In genomic region chr11:32629713-32630211, GRCm38 (mm10) we compare ENCODE assay signal across 23 mouse cellular contexts. TPM values are rescaled to one million over a fixed set of nuclear protein-coding genes. Genes with fewer than 3 reads are reported as not detected.
DNase-seq lines count a peak whose midpoint lies in the region; ATAC-seq and TF ChIP-seq lines count a peak whose summit lies in the region.
"Had no signal": no experiment of that assay in that cellular context is flagged by ENCODE, and none has a peak within 500 bp of the region (broad histone marks: within the 10 kb centered on the region; RNA-seq: fewer than 3 reads in every experiment).

No protein-coding gene starts in this region.

- no peak overlapping the region for H3K27ac ChIP-seq in embryonic facial prominence, embryonic 14.5 days (replicated peaks; ENCODE audit: low read depth, low read length)
- H3K27ac ChIP-seq in embryonic facial prominence, embryonic 10.5 days (replicated peaks), result no peak overlapping the region
- H3K27ac ChIP-seq in limb, embryonic 14.5 days (replicated peaks; ENCODE audit: low read depth, low read length), result no peak overlapping the region
- no peak overlapping the region for H3K27ac ChIP-seq in limb, embryonic 10.5 days
- H3K27ac ChIP-seq in hindbrain, embryonic 13.5 days, result no peak overlapping the region
- H3K27ac ChIP-seq: embryonic facial prominence, embryonic 13.5 days; forebrain, embryonic 13.5 days; forebrain, embryonic 15.5 days had no signal

- H3K4me3 ChIP-seq in embryonic facial prominence, embryonic 14.5 days (ENCODE audit: low read depth, low read length), result no peak overlapping the region
- no peak overlapping the region for H3K4me3 ChIP-seq in embryonic facial prominence, embryonic 10.5 days
- no peak overlapping the region for H3K4me3 ChIP-seq in limb, embryonic 14.5 days (replicated peaks; ENCODE audit: low read length)
- H3K4me3 ChIP-seq in limb, embryonic 10.5 days, result no peak overlapping the region
- H3K4me3 ChIP-seq in hindbrain, embryonic 13.5 days, result no peak overlapping the region
- H3K4me3 ChIP-seq: embryonic facial prominence, embryonic 13.5 days; forebrain, embryonic 13.5 days; forebrain, embryonic 15.5 days had no signal

- no peak overlapping the region for H3K9ac ChIP-seq in embryonic facial prominence, embryonic 14.5 days (ENCODE audit: low read depth, low read length)
- no peak overlapping the region for H3K9ac ChIP-seq in limb, embryonic 14.5 days (ENCODE audit: low read depth, low read length, severe bottlenecking)
- H3K9ac ChIP-seq in hindbrain, embryonic 13.5 days, result no peak overlapping the region
- H3K9ac ChIP-seq: embryonic facial prominence, embryonic 13.5 days; forebrain, embryonic 13.5 days; forebrain, embryonic 15.5 days; forebrain, postnatal 0 days had no signal

- peak; percentile 45 for DNase-seq in embryonic facial prominence, embryonic 14.5 days (ENCODE audit: low spot score)
- no peak for DNase-seq in embryonic facial prominence, embryonic 10.5 days (ENCODE audit: low spot score)
- DNase-seq in limb, embryonic 14.5 days (ENCODE audit: low spot score), result peak; percentile 18
- no peak for DNase-seq in limb, embryonic 10.5 days (ENCODE audit: low spot score)
- no peak for DNase-seq in gastrocnemius, adult 18-20 months (ENCODE audit: low spot score)
- DNase-seq: adrenal gland, adult 2 months; adrenal gland, postnatal 10 days; adrenal gland, postnatal 25 days; B cell, adult 2 months; cerebellum, adult 11-12 months; cerebellum, adult 2 months; cerebellum, adult 9-10 months; cerebellum, postnatal 10 days; cerebellum, postnatal 25 days; forebrain, postnatal 0 days had no signal

- 0 out of 2 replicates have a peak, but pooled peaks have one; percentile 50 for ATAC-seq in embryonic facial prominence, embryonic 14.5 days (ENCODE audit: low read depth)
- ATAC-seq in limb, embryonic 14.5 days (ENCODE audit: low FRiP score, low read depth), result peak; percentile 60; the same call in 1 of the 2 replicates
- ATAC-seq in granulocyte monocyte progenitor cell, adult 5-6 weeks (replicated peaks; ENCODE audit: poor library complexity, severe bottlenecking), result peak; percentile 73
- peak; percentile 43 for ATAC-seq in megakaryocyte progenitor cell, adult 5-6 weeks (replicated peaks; ENCODE audit: poor library complexity)
- no peak for ATAC-seq in hindbrain, embryonic 13.5 days (ENCODE audit: low FRiP score)
- ATAC-seq: CD4-positive, CD25-positive, alpha-beta regulatory T cell, adult 4 months; forebrain, embryonic 13.5 days; forebrain, embryonic 15.5 days; forebrain, postnatal 0 days had no signal

- no peaks in the 10 kb centered on the region for H3K9me3 ChIP-seq in embryonic facial prominence, embryonic 14.5 days (ENCODE audit: control insufficient read depth, low read length)
- no peaks in the 10 kb centered on the region for H3K9me3 ChIP-seq in embryonic facial prominence, embryonic 10.5 days
- no peaks in the 10 kb centered on the region for H3K9me3 ChIP-seq in limb, embryonic 14.5 days (ENCODE audit: control insufficient read depth, low read length)
- no peaks in the 10 kb centered on the region for H3K9me3 ChIP-seq in limb, embryonic 10.5 days (replicated peaks)
- no peaks in the 10 kb centered on the region for H3K9me3 ChIP-seq in hindbrain, embryonic 13.5 days
- H3K9me3 ChIP-seq: embryonic facial prominence, embryonic 13.5 days; forebrain, embryonic 13.5 days; forebrain, embryonic 15.5 days had no signal

- H3K27me3 ChIP-seq in embryonic facial prominence, embryonic 14.5 days (replicated peaks; ENCODE audit: control insufficient read depth, insufficient read depth, low read length), result no peaks in the 10 kb centered on the region
- H3K27me3 ChIP-seq in embryonic facial prominence, embryonic 10.5 days (replicated peaks; ENCODE audit: low read depth, poor library complexity, severe bottlenecking), result no peaks in the 10 kb centered on the region
- H3K27me3 ChIP-seq in limb, embryonic 14.5 days (ENCODE audit: control insufficient read depth, insufficient read depth, low read length), result no peaks in the 10 kb centered on the region
- H3K27me3 ChIP-seq in limb, embryonic 10.5 days (ENCODE audit: low read depth, poor library complexity, severe bottlenecking), result no peaks in the 10 kb centered on the region
- no peaks in the 10 kb centered on the region for H3K27me3 ChIP-seq in hindbrain, embryonic 13.5 days
- H3K27me3 ChIP-seq: CH12.LX; embryonic facial prominence, embryonic 13.5 days; forebrain, embryonic 13.5 days; forebrain, embryonic 15.5 days had no signal

- H3K4me2 ChIP-seq in embryonic facial prominence, embryonic 14.5 days (ENCODE audit: low read depth, low read length), result no peak overlapping the region
- H3K4me2 ChIP-seq in limb, embryonic 14.5 days (replicated peaks; ENCODE audit: low read depth, low read length, severe bottlenecking), result no peak overlapping the region
- H3K4me2 ChIP-seq in hindbrain, embryonic 13.5 days, result no peak overlapping the region
- H3K4me2 ChIP-seq: embryonic facial prominence, embryonic 13.5 days; forebrain, embryonic 13.5 days; forebrain, embryonic 15.5 days had no signal

- no peaks in the 10 kb centered on the region for H3K36me3 ChIP-seq in embryonic facial prominence, embryonic 14.5 days (ENCODE audit: control insufficient read depth, insufficient read depth, low read length)
- H3K36me3 ChIP-seq in embryonic facial prominence, embryonic 10.5 days (replicated peaks), result no peaks in the 10 kb centered on the region
- no peaks in the 10 kb centered on the region for H3K36me3 ChIP-seq in limb, embryonic 14.5 days (ENCODE audit: control insufficient read depth, insufficient read depth, low read length)
- no peaks in the 10 kb centered on the region for H3K36me3 ChIP-seq in limb, embryonic 10.5 days
- no peaks in the 10 kb centered on the region for H3K36me3 ChIP-seq in hindbrain, embryonic 13.5 days
- H3K36me3 ChIP-seq: embryonic facial prominence, embryonic 13.5 days; forebrain, embryonic 15.5 days had no signal

- no peak for TF ChIP-seq POLR2A in limb, embryonic 14.5 days (IDR thresholded peaks at IDR 0.05; ENCODE audit: borderline replicate concordance, extremely low read depth, insufficient read depth, insufficient read length)

- 68% methylated on average over 4 of the region's 4 CpGs for WGBS in embryonic facial prominence, embryonic 14.5 days
- 87% methylated on average over 4 of the region's 4 CpGs for WGBS in embryonic facial prominence, embryonic 10.5 days
- WGBS in limb, embryonic 14.5 days, result 68% methylated on average over 4 of the region's 4 CpGs
- 87% methylated on average over 4 of the region's 4 CpGs for WGBS in limb, embryonic 10.5 days
- WGBS in hindbrain, embryonic 13.5 days, result 85% methylated on average over 4 of the region's 4 CpGs

- H3K4me1 ChIP-seq in embryonic facial prominence, embryonic 14.5 days (ENCODE audit: control insufficient read depth, insufficient read depth, low read length), result no peaks in the 10 kb centered on the region
- H3K4me1 ChIP-seq in embryonic facial prominence, embryonic 10.5 days, result no peaks in the 10 kb centered on the region
- no peaks in the 10 kb centered on the region for H3K4me1 ChIP-seq in limb, embryonic 14.5 days (ENCODE audit: control insufficient read depth, insufficient read depth, low read length)
- peaks cover 3% of the 10 kb centered on the region; the same call in 1 of the 2 replicates for H3K4me1 ChIP-seq in limb, embryonic 10.5 days
- H3K4me1 ChIP-seq in hindbrain, embryonic 13.5 days (replicated peaks), result 0 out of 2 replicates have a peak, but pooled peaks cover 3% of the 10 kb centered on the region
- H3K4me1 ChIP-seq: embryonic facial prominence, embryonic 13.5 days; forebrain, embryonic 13.5 days; forebrain, embryonic 15.5 days had no signal

RNA-seq across cellular contexts. Expression of gene Fbxw11, which starts 12.8 kb away (rescaled TPM):
- polyA plus RNA-seq in embryonic facial prominence, embryonic 14.5 days (2014; fragmentation: Nextera tagmentation; extraction: Ambion mirVana), result 59.0 and 66.4 TPM in 2 replicates
- polyA plus RNA-seq in embryonic facial prominence, embryonic 10.5 days (2016; fragmentation: Nextera tagmentation; extraction: Ambion mirVana), result 88.8 and 93.2 TPM in 2 replicates
- polyA plus RNA-seq in limb, embryonic 14.5 days (2012; rRNA removed), result 56.1 and 75.6 TPM in 2 replicates
- 63.2 and 68.6 TPM in 2 replicates for polyA plus RNA-seq in limb, embryonic 14.5 days (2014; fragmentation: Nextera tagmentation; extraction: Ambion mirVana)
- polyA plus RNA-seq in limb, embryonic 10.5 days (2016; fragmentation: Nextera tagmentation; extraction: Ambion mirVana), result 77.6 and 96.4 TPM in 2 replicates
- 35.4 and 46.8 TPM in 2 replicates for total RNA-seq in granulocyte monocyte progenitor cell, adult 5-6 weeks (2014; fragmentation: Nextera tagmentation)
- total RNA-seq in granulocyte monocyte progenitor cell, adult 5-6 weeks (2017), result 60.4 and 62.0 TPM in 2 replicates
- 35.5 and 44.0 TPM in 2 replicates for total RNA-seq in megakaryocyte progenitor cell, adult 5-6 weeks (2015)
- total RNA-seq in megakaryocyte progenitor cell, adult 5-6 weeks (2017), result 62.3 and 72.8 TPM in 2 replicates
- 116 and 118 TPM in 2 replicates for polyA plus RNA-seq in hindbrain, embryonic 13.5 days (2015; fragmentation: Nextera tagmentation; extraction: Ambion mirVana)
- total RNA-seq in gastrocnemius, adult 18-20 months (2021), result 10 to 100 TPM; 55.5 to 66.3 TPM

Comparison
In these comparisons a context has a peak if more than half of its experiments do, and no peak if none do; other contexts are left out.
1. DNase-seq: peak in embryonic facial prominence, embryonic 14.5 days (single experiment) and limb, embryonic 14.5 days (single experiment); none in embryonic facial prominence, embryonic 10.5 days (single experiment), limb, embryonic 10.5 days (single experiment) and gastrocnemius, adult 18-20 months (single experiment).